Mouse (Mus musculus) right cerebral cortex, postnatal 25 days (tissue): ENCODE measurements at regions not wholly inside any gene's neighbourhood (a gene's known extent, or its start where the extent isn't known, plus 50 kb on each side); places are given as distances from the start of the nearest gene placed in this dataset.

ENCODE experiments used
- DNase-seq: peaks from one replicate; pipeline ENCODE4 v3.0.0; 2022

DNA sequence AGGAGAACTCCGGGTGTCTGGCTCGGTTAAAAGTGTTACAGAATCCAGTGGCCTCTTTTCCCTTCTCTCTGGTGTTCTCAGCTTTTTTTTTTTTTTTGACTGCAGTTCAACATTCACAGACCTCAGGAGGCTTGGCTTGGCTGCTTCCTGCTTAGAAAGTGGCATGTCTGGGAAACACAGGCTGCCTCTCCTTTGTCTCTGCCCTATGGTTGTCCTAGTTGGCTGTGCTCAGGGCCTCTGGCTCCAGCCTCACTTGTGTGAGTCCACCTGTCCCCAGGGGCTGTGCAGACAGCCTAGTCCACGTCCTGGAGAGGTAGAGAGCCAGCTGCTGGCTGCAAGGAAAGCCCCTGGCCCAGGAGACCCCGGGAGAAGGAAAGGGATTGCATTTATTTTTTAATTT, 212.3 kb upstream of the Rbfox1 start:
- DNase-seq, result no peak

GRCm38 (mm10) chr16:5668403-5668967, 216.7 kb upstream of the Rbfox1 start:
- DNase-seq, result no peak

- DNase-seq, result peak; percentile 21
Observed at GRCm38 (mm10) chr16:5661918-5662317, 223.2 kb upstream of the Rbfox1 start.

DNA sequence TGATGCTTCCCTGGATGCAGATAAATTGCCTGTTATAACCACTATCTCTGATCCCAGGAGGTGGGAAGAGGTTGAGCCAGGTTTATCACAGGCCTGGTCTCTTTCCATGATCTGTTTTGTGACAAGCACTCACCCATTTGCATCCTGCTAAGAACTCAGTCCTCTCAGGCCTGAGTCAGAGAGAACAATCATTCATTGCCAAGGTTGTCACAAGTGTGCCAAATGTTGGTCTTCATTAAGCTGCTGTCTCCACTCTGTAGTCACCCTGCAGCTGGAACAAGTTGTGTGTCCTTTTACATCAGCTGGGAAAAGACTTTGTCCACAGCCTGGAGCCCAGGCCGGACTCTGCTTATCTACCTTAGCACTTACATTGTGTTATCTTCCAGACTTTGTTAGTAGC, 233.6 kb upstream of the Rbfox1 start:
- DNase-seq, result no peak

DNA sequence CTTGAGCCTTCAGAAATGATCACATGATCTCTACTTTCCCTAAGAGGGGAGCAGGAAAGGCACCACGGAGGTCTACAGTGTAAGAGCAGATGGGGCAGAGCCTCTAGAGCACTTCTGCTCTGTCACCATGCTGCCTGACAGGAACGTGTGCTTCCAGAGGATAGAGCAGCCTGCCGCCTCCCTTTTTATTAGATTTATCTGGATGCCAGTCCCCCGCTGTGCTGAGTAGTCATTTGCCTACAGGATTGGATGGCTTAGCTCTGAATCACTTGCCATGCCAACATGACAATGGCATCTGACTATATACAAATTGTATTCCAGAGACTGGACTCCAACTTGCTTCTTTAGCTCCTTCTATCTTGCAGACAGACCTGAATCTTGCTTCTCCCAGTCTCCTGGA, 234.2 kb upstream of the Rbfox1 start:
- DNase-seq, result no peak

GRCm38 (mm10) chr16:5639956-5640355, 245.2 kb upstream of the Rbfox1 start:
- no peak for DNase-seq

- DNase-seq, result no peak
Observed at GRCm38 (mm10) chr16:5629996-5630395, 255.2 kb upstream of the Rbfox1 start.

DNA sequence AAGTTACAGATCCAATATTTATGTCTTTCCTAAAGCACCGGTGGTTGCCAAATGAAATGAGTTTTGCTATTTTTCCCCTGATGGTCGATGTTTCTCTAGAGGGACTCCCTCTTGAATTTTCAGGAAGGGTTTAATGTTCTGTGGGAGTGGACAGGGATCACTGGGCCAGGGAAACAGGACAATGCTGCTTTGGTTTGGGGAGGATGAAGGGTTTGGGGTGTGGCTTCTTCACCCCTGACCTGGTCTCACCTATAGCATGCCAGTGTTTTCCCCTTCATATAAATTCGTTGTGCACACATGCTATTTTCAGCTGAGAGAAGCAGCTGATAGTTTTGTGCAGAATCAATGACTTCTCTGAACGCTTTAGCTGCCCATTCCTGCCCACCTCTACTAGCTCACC, 257.2 kb upstream of the Rbfox1 start:
- DNase-seq, result no peak

- no peak for DNase-seq
Observed at GRCm38 (mm10) chr16:5627117-5627909, 257.8 kb upstream of the Rbfox1 start.

DNA sequence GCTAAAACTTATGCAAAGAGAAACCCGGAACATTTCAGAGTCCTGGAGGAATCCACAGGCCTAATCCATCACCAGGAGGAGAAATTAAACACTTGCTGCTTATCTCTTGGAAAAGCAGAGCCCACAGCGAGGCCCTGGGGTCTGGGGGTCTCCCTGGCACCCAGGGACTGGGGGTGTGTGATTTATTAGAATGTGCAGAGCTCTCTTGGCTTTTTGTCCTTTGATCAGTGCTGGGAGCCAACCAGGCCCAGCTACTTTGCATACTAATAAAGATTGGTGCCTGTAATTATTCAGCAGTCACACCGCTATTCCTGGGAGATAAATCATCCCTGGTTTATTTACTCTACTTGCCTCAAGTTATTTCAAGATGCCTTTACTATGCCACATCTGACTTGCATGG, 260.0 kb upstream of the Rbfox1 start:
- DNase-seq, result no peak

DNA sequence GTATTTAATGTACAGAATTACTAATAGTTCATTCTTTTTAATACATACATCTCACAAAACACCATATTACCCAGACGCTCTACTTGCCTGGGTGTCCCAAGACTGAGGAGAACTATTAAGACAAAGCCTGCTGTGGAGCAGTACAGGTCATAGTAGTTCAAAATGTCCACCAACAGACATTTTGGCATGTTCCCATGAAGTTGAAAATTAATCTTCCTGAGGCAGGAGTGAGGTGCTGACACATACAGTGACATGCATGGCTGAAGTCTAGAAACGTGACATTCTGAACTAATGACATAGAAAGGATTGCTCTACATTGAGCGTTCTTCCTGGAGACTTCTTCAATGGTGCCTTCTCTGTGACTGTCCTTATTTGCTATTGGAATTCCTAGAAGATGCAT, 264.6 kb upstream of the Rbfox1 start:
- DNase-seq, result no peak

DNA sequence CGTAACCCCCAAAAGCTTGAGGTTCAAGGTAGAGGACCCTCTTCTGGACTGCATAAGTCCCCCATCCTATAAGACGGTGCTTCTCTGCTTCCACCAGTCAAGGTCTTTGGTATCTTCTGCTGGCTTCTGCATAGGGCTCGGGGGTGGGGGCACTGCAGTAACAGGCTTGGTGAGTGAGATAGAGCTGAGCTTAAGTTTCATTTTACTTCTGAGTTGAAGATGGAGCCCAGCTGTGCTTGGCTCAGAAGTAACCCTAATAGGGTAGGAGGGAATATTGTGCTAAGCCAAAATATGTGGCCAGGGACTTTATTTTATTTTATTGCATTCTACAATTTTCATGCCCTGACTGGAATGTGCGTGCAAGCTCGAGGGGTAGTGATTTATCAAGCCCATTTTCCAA, 268.8 kb upstream of the Rbfox1 start:
- no peak for DNase-seq

GRCm38 (mm10) chr16:5595359-5595758, 289.8 kb upstream of the Rbfox1 start:
- no peak for DNase-seq

DNA sequence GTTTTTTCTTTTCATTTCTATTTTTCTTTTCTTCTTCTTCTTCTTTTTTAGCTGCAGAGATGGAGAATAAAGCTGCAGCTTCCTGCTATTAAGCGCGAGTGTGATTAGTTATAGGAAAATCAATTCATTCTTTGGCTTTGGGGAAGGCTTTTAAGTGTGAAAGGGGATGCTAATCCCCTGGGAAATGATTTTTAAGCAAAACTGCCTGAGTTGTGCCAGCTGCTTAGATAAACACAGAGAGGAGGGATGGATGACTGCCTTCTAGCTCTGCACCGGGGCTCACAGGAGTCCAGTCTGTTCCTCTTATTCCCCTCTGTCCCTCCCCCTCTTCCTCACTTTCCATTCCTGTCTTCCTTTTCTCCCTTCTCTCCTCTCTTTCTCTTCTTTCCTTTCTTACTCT, 306.8 kb upstream of the Rbfox1 start:
- no peak for DNase-seq

GRCm38 (mm10) chr16:5572780-5573179, 312.4 kb upstream of the Rbfox1 start:
- DNase-seq, result no peak

DNA sequence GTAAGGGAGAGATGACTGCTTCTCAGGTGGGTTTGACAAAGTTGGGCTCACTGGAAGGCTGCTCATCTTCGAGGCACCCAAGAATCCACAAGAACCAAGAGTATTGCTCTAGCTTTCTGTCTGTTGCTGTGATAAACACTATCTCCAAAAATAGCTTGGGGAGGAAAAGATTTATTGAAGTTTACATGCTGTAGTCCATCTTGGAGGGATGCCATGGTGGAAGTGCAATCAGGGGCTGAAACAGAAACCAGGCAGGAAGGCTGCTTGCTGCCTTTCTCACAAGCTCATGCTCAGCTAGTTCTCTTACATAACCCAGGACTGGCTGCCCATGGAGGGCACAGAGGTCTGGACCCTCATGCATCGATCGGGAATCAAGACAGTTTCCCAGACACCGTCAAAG, 314.5 kb upstream of the Rbfox1 start:
- DNase-seq, result no peak

DNA sequence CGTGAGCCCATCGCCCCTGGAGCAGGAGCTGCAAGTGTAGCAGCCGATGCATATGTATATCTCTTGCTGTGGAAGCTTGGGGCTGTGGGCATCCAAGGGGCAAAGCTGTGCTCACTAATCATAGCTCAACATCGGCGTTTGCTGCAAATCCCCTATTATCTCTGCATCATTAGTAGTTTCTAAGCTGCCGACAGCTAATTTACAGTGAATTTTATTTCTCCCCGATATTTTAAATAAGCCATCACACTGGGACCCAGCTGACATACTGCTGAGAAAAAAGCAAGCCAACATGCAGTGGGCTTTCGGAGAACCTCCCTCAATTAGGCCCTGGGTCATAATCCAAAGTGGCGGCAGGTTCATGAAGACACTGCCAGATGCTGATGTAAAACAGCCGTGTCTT, 313.3 kb upstream of the Eef2kmt start:
- DNase-seq, result no peak

GRCm38 (mm10) chr16:5549026-5549425, 293.2 kb upstream of the Eef2kmt start:
- no peak for DNase-seq

DNA sequence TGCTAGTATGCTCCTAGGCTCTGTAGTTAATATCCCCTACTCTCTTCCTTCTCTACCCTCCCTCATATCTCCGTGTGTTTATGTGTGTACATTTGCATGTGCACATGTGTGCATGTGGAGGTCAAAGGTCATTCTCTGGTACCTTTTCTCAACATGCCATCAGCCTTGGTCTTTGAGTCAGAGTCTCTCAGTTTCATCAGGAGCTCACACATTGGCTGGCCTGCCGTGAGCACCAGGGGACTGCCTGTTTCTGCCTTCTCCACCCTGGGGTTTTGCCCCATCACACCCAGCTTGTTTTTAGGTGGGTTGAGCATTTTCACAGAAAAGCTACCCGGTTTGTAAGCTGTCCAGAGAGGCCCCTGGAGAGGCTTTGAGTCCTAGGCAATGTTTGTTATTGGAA, 292.8 kb upstream of the Eef2kmt start:
- no peak for DNase-seq

- no peak for DNase-seq
Observed at GRCm38 (mm10) chr16:5546808-5547207, 291.0 kb upstream of the Eef2kmt start.

- DNase-seq, result no peak
Observed at GRCm38 (mm10) chr16:5545801-5546200, 290.0 kb upstream of the Eef2kmt start.

DNA sequence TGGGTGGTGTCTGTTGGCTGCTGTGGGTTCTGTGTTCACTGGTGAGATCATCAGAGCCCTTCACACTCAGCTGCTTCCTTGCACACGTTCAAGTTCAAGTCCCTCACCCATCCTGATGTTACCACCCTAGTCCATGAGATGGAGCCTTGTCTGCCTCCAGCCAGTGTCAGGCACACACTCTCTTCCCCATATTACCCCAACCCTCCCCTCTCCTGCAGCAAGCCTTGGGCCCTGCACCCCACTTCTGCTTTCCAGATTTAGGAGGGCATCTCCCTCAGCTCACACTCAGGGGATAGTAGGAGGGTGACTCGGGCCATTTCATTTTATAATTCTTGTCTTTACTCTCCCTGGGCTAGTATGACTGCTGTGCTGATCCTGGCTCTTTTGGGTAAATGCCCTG, 288.7 kb upstream of the Eef2kmt start:
- no peak for DNase-seq

DNA sequence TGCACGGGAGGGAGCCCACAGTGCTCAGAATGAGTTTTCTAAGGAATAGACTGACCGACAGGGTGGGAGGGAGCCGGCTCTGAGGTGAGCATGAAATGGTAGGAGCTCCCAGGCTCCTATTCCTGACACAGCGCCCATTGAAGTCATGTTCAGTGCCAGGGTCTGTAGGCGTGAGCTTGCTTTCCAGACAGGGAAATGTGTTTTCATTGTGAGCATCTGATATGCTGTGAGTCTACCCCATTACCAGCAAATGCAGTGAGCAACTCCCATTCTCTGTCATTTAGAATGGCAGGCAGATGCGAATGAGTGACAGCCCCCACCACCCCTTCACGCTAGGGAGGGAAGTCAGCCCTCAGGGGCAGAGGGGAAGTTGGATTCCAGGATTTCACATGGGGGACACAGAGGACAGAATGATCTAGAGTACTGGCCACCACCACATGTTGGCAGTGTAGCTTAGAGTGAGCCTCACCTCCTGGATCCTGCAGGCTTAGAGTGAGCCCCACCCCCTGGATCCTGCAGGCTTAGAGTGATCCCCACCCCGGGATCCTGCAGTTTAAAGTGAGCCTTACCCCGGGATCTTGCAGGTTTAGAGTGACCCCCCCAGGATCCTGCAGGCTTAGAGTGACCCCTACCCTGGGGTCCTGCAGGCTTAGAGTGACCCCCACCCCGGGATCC, 283.2 kb upstream of the Eef2kmt start:
- no peak for DNase-seq
